Mouse (Mus musculus) small intestine, adult 2 months (tissue): ENCODE data around the gene Lpar2.

Experiments
- CTCF ChIP-seq: fragments of 200-500 bp; IDR thresholded peaks from 2 replicates; pipeline ENCODE4 v1.5.1; 2012; ENCODE audit warnings: low read depth, mild to moderate bottlenecking, control low read depth, inconsistent platforms, low read length, moderate library complexity, mixed read lengths; ENCODE audit not compliant: insufficient replicate concordance, insufficient read length; ENCODE audit errors: extremely low read depth
- POLR2A ChIP-seq: fragments of 200-500 bp; IDR thresholded peaks from 2 replicates; pipeline ENCODE4 v1.6.1; 2012; ENCODE audit warnings: low read depth, mild to moderate bottlenecking, control low read depth, inconsistent platforms, low read length, moderate library complexity

DNA sequence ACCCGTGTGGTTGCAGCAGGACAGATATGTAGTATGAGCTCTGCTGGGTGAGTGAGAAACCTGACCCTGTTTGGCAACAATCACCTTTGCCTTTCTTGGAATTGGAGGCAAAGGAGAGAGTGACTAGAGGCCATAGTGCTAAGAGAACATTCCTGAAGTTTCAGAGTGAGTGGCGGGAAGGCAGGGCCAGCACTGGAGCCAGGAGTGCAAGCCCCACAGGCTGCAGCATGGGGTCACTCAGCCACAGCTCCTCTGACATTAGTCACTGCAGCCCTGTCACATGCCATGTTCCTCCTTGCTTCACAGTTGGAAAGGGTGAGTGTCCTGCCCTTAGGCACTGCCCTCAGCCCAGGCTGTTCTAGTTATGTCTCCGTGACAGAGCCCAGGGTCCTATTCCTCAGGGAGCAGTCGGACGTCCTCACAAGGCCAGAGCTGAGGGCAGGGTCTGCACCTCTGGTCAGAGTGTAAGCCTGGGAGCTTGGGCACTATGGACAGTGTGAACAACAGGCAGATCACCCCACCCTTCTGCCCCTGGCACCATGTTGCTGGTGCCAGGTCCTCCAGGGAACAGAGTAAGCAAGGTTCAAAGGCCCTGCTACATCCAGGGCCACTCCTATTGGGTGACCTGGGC is 45.6 kb downstream of the Lpar2 start:
- no peak for TF ChIP-seq CTCF
- TF ChIP-seq POLR2A: no peak
